Mouse (Mus musculus): ENCODE measurements around the gene Htatsf1. TPM values are rescaled to one million over a fixed set of nuclear protein-coding genes. Genes with fewer than 3 reads are reported as not detected.

The Htatsf1 gene
- polyA plus RNA-seq (2012; rRNA removed; ENCODE audit: low replicate concordance): 15.0 and 20.1 TPM in 2 replicates

GRCm38 (mm10) chrX:57053174-57053992 lies at the start of gene Htatsf1:
TSS of gene Htatsf1 (plus strand) at chrX:57053583.

GRCm38 (mm10) chrX:57042774-57043173 lies 10.6 kb upstream of the Htatsf1 start, which contains the start of gene Brs3:
TSS of gene Brs3 (plus strand) at chrX:57043074.

GRCm38 (mm10) chrX:57087806-57088205 lies 34.4 kb downstream of the Htatsf1 start, which contains the start of gene Vgll1:
TSS of gene Vgll1 (plus strand) at chrX:57088106.

Other genes with a start within 250 kb of the Htatsf1 start
- 0.08 and 0.32 TPM in 2 replicates for gene Map7d3, start 231.3 kb upstream of the Htatsf1 start, polyA plus RNA-seq (2012; rRNA removed; ENCODE audit: low replicate concordance)
- not detected in 2 replicates for gene Adgrg4, start 183.4 kb upstream of the Htatsf1 start, polyA plus RNA-seq (2012; rRNA removed; ENCODE audit: low replicate concordance)
- gene Brs3, start 10.5 kb upstream of the Htatsf1 start, polyA plus RNA-seq (2012; rRNA removed; ENCODE audit: low replicate concordance): not detected in 2 replicates
- not detected in 2 replicates for gene Vgll1, start 34.5 kb downstream of the Htatsf1 start, polyA plus RNA-seq (2012; rRNA removed; ENCODE audit: low replicate concordance)
- gene Cd40lg, start 158.6 kb downstream of the Htatsf1 start, polyA plus RNA-seq (2012; rRNA removed; ENCODE audit: low replicate concordance): 1.9 and 2.7 TPM in 2 replicates